Mouse (Mus musculus): ENCODE results near the gene Tcta. TPM values are rescaled to one million over a fixed set of nuclear protein-coding genes. Genes with fewer than 3 reads are reported as not detected.

The Tcta gene
- total and polyA plus RNA-seq, 2 experiments, result 17.9 to 35.2 TPM

GRCm38 (mm10) chr9:108284410-108284809 is 21.6 kb downstream of the Tcta start:
- no peaks in the 10 kb centered on the region for H3K27me3 ChIP-seq (ENCODE audit: control insufficient read depth, insufficient read depth, low read length)
- no peaks in the 10 kb centered on the region for H3K79me2 ChIP-seq (ENCODE audit: control insufficient read depth, insufficient read depth, low read length)
- WGBS, result 6% methylated on average over 6 of the region's 6 CpGs
- peak; percentile 78 for DNase-seq (ENCODE audit: extremely low read depth, low read depth, low spot score)
- peaks cover 5% of the 10 kb centered on the region for H3K4me1 ChIP-seq (ENCODE audit: control insufficient read depth, insufficient read depth, low read length)
- no peak overlapping the region for H3K4me3 ChIP-seq (ENCODE audit: insufficient read depth, low read depth, low read length)
- no peaks in the 10 kb centered on the region for H3K36me3 ChIP-seq (ENCODE audit: control insufficient read depth, insufficient read depth, low read length)
- no peak overlapping the region for H3K9ac ChIP-seq (ENCODE audit: low read depth, low read length)
- TF ChIP-seq POLR2A (IDR thresholded peaks at IDR 0.05; ENCODE audit: extremely low read depth, insufficient read depth, low read length) (no peak), CTCF (IDR thresholded peaks at IDR 0.05; ENCODE audit: low read depth, low read length) (peak; percentile 66)
- no peak overlapping the region for H3K27ac ChIP-seq (replicated peaks; ENCODE audit: insufficient read depth, low read depth, low read length)

- Histone ChIP-seq H3K36me3 (ENCODE audit: control insufficient read depth, insufficient read depth, low read length) (no peaks in the 10 kb centered on the region), H3K9ac (ENCODE audit: low read depth, low read length) (no peak overlapping the region), H3K4me1 (ENCODE audit: control insufficient read depth, insufficient read depth, low read length) (peaks cover 6% of the 10 kb centered on the region), H3K4me3 (ENCODE audit: insufficient read depth, low read depth, low read length) (no peak overlapping the region), H3K27ac (replicated peaks; ENCODE audit: insufficient read depth, low read depth, low read length) (peak overlapping the region; percentile 12), H3K27me3 (ENCODE audit: control insufficient read depth, insufficient read depth, low read length) (no peaks in the 10 kb centered on the region), H3K79me2 (ENCODE audit: control insufficient read depth, insufficient read depth, low read length) (no peaks in the 10 kb centered on the region)
- TF ChIP-seq POLR2A (IDR thresholded peaks at IDR 0.05; ENCODE audit: extremely low read depth, insufficient read depth, low read length) (0 out of 2 replicates have a peak, but pooled peaks have one; percentile 7), CTCF (IDR thresholded peaks at IDR 0.05; ENCODE audit: low read depth, low read length) (0 out of 2 replicates have a peak, but pooled peaks have one; percentile 6)
- peak; percentile 75 for DNase-seq (ENCODE audit: extremely low read depth, low read depth, low spot score)
- 20% methylated on average over 8 of the region's 8 CpGs for WGBS
Observed at GRCm38 (mm10) chr9:108280071-108280828, 25.7 kb downstream of the Tcta start.

- Histone ChIP-seq H3K27me3 (ENCODE audit: control insufficient read depth, insufficient read depth, low read length) (no peaks in the 10 kb centered on the region), H3K27ac (replicated peaks; ENCODE audit: insufficient read depth, low read depth, low read length) (no peak overlapping the region), H3K4me1 (ENCODE audit: control insufficient read depth, insufficient read depth, low read length) (peaks cover 9% of the 10 kb centered on the region), H3K79me2 (ENCODE audit: control insufficient read depth, insufficient read depth, low read length) (no peaks in the 10 kb centered on the region), H3K4me3 (ENCODE audit: insufficient read depth, low read depth, low read length) (no peak overlapping the region), H3K36me3 (ENCODE audit: control insufficient read depth, insufficient read depth, low read length) (no peaks in the 10 kb centered on the region), H3K9ac (ENCODE audit: low read depth, low read length) (no peak overlapping the region)
- DNase-seq (ENCODE audit: extremely low read depth, low read depth, low spot score), result peak; percentile 57
- TF ChIP-seq POLR2A (IDR thresholded peaks at IDR 0.05; ENCODE audit: extremely low read depth, insufficient read depth, low read length), result no peak
- peak; percentile 62; the same call in 1 of the 2 replicates for TF ChIP-seq CTCF (IDR thresholded peaks at IDR 0.05; ENCODE audit: low read depth, low read length)
- WGBS, result 76% methylated on average over 10 of the region's 10 CpGs
Observed at GRCm38 (mm10) chr9:108278697-108279450, 27.1 kb downstream of the Tcta start.

DNA sequence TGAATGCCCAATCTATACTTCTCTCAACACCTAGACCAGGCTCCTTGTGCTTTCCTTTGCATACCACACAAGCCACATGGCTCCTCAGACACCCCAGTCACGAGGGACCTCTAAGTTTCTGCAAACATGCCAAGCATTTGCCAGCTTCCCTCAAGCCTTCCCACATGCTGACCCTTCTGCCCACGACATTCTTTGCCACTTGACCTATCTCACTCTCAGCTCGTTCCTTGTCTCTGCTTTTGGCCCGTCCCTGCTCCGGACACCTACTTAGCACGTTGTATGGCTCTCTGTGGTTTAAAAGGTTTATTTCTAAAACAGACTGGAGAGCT is 30.7 kb downstream of the Tcta start:
- Histone ChIP-seq H3K27me3 (ENCODE audit: control insufficient read depth, insufficient read depth, low read length) (no peaks in the 10 kb centered on the region), H3K27ac (replicated peaks; ENCODE audit: insufficient read depth, low read depth, low read length) (peak overlapping the region; percentile 26), H3K79me2 (ENCODE audit: control insufficient read depth, insufficient read depth, low read length) (no peaks in the 10 kb centered on the region), H3K4me1 (ENCODE audit: control insufficient read depth, insufficient read depth, low read length) (peaks cover 11% of the 10 kb centered on the region), H3K9ac (ENCODE audit: low read depth, low read length) (no peak overlapping the region), H3K36me3 (ENCODE audit: control insufficient read depth, insufficient read depth, low read length) (no peaks in the 10 kb centered on the region), H3K4me3 (ENCODE audit: insufficient read depth, low read depth, low read length) (no peak overlapping the region)
- DNase-seq (ENCODE audit: extremely low read depth, low read depth, low spot score), result no peak
- 47% methylated on average over 6 of the region's 6 CpGs for WGBS
- no peak for TF ChIP-seq POLR2A (IDR thresholded peaks at IDR 0.05; ENCODE audit: extremely low read depth, insufficient read depth, low read length)
- TF ChIP-seq CTCF (IDR thresholded peaks at IDR 0.05; ENCODE audit: low read depth, low read length), result no peak

- Histone ChIP-seq H3K9ac (ENCODE audit: low read depth, low read length) (peak overlapping the region; percentile 6; the same call in 1 of the 2 replicates), H3K4me3 (ENCODE audit: insufficient read depth, low read depth, low read length) (no peak overlapping the region), H3K4me1 (ENCODE audit: control insufficient read depth, insufficient read depth, low read length) (peaks cover 11% of the 10 kb centered on the region), H3K79me2 (ENCODE audit: control insufficient read depth, insufficient read depth, low read length) (no peaks in the 10 kb centered on the region), H3K27me3 (ENCODE audit: control insufficient read depth, insufficient read depth, low read length) (no peaks in the 10 kb centered on the region), H3K27ac (replicated peaks; ENCODE audit: insufficient read depth, low read depth, low read length) (peak overlapping the region; percentile 60), H3K36me3 (ENCODE audit: control insufficient read depth, insufficient read depth, low read length) (no peaks in the 10 kb centered on the region)
- peak; percentile 86 for DNase-seq (ENCODE audit: extremely low read depth, low read depth, low spot score)
- 42% methylated on average over 5 of the region's 5 CpGs for WGBS
- TF ChIP-seq POLR2A (IDR thresholded peaks at IDR 0.05; ENCODE audit: extremely low read depth, insufficient read depth, low read length) (no peak), CTCF (IDR thresholded peaks at IDR 0.05; ENCODE audit: low read depth, low read length) (no peak)
Observed at GRCm38 (mm10) chr9:108274476-108275330, 31.3 kb downstream of the Tcta start.
